Mouse (Mus musculus): ENCODE results near the gene Spats1.
"Not testable (repeated sequence)": the region's sequence is repeated elsewhere in the genome, so short reads cannot be mapped to it uniquely, and the experiment has no call there.

Gene Spats1

GRCm38 (mm10) chr17:45433419-45434261, 41.6 kb downstream of the Spats1 start, which contains the start of gene Cdc5l:
Gene Cdc5l, minus strand, starts transcription at chr17:45433737.
- DNase-seq, result peak; percentile 95

DNA sequence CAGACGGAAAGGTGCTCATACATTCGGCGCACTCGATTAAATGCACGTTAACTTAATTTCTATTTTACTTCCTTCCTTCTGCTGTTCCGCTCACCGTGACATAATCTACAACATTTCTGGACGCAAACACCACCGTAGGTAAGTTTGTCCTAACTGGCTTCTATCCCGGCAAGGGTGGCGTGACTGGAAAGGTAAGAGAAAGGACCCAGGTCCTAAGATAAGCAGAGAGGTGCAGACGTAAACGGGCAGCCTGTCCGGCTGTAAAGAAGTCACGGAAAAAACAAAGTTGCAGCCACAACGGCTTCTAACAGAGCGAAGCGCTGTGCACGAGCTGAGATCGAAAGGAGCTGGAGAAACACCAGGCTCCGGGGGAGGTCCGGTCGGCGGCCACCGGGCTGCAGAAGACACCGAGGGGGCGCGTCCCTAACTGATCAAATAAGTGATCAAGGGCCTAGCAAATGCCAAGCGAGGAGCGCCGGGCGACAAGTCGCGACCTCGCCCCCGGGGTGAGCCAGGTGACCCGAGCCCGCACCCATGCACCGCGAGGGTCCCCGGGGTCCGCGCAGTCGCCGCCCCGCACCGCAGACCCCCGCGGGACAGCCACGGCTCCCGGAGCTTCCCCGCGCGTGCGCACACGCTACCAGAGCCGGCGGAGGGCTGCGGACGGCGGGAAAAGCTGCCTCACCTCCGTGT, 42.4 kb downstream of the Spats1 start:
- no peak for DNase-seq

GRCm38 (mm10) chr17:45432007-45432406, 43.2 kb downstream of the Spats1 start:
- no peak for DNase-seq

DNA sequence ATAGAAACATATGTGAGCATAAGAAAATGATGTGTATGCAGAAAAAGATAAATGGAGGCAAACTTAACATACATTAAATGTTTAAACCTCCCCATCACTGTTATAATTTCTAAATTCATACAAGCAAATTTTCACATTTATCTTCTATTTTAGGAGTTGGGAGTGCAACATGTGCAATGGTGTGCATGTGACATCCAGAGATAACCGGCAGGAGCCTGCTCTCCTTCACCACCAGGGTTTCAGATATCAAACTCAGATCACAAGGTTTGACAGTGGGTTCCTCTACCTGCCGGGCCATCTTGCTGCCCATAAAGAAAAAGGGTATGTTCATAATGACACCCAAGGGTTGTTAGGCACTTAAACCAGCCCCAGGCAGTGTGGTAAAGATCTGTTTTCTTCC, 57.8 kb downstream of the Spats1 start:
- DNase-seq, result no peak

GRCm38 (mm10) chr17:45411617-45412016, 63.6 kb downstream of the Spats1 start:
- DNase-seq, result not testable (repeated sequence)

DNA sequence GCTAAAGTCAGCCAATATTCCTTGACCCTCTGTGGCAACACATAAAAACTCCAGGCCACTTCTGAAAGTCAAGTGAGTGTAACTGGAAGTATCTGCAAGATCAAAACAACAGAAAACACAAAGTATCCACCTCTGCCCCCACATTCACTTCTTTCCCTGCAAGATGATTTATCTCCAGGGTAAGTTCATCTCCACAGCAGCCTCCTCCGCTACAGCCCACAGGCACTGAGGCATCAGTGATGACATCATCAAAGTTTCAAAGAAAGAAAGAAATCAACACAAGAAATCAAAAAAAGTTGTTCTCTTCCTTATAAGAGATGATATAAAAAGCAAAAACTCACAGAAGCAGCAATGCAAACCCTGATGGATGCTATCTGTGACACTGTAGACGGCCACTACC, 66.5 kb downstream of the Spats1 start:
- DNase-seq, result no peak

GRCm38 (mm10) chr17:45406281-45406680, 68.9 kb downstream of the Spats1 start:
- peak; percentile 23 for DNase-seq

- DNase-seq, result peak; percentile 56
Measured at GRCm38 (mm10) chr17:45403207-45403606, 72.0 kb downstream of the Spats1 start.

- DNase-seq, result no peak
Measured at GRCm38 (mm10) chr17:45402601-45403000, 72.6 kb downstream of the Spats1 start.

DNA sequence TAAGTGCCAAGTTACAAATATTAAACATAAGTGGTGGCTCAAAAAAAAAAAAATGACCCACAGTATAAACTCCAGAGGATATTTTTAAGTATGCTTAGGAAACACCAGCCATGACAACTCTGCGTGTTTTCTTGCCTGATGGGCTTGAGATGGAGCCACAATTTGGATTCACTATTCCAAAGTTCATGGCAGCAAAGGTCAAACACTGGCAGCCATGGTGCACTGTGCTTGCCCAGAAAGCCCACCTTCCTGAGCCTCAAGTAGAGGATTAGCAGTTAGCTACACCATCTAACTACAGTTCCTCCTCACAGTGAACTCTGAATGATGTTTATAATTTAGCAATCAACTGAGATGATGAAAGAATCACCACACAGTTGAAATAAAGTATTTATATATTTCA, 73.1 kb downstream of the Spats1 start:
- no peak for DNase-seq

DNA sequence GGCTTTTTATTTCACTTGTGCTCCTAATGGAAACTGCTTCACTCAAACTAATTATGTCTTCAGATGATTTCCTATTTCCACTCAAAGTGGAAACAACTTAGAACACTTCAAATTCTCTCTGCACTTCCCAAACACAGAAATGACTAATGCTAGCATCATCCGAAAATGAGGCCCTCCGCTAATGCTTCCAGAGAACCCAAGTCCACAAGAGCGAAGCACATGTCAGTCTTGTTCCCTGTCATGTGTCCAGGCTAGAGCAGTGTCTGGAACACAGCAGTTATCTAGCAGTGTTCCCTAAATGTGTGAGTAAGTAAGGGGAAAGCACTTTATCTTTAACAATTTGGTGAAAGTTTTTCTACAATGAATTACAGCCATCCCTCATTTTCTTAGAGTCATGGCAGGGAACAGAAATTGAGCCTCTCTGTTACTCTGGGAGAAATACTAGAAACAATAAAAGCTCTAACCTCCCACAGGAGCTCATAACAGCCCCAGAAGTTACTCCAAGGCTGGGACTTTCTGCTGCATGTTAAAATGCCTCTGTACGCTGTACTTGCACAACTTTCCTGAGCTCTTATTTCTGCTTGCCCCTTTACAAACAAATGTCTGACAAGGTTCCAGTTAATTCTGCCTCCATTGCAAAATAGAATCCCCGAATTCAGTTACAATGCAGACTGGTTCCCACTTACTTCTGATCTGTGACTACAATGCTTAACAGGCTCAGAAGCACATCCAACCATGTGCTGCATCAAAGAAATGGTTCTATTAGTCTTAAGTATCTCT, 73.9 kb downstream of the Spats1 start:
- DNase-seq, result no peak

GRCm38 (mm10) chr17:45398021-45398420, 77.2 kb downstream of the Spats1 start:
- no peak for DNase-seq

DNA sequence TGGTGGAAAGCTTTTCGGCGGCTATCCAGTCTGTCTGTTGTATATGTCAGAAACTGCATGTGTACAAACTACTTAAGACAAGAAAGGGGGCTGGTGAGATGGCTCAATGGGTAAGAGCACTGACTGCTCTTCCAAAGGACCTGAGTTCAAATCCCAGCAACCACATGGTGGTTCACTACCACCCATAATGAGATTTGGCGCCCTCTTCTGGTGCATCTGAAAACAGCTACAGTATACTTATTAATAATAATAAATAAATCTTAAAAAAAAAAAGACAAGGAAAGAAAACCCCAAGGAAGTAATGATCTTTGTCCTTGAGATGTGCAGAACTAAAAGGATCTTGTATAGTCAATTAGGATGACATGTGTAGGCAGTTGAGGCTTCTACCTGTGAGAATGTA, 77.7 kb downstream of the Spats1 start:
- DNase-seq, result no peak

GRCm38 (mm10) chr17:45394612-45395011, 80.6 kb downstream of the Spats1 start:
- no peak for DNase-seq

- DNase-seq, result no peak
Measured at GRCm38 (mm10) chr17:45393765-45394164, 81.5 kb downstream of the Spats1 start.
